Mouse (Mus musculus) thymus, postnatal 10 days (tissue): ENCODE measurements around the gene Gcc2.
"Not testable (repeated sequence)": the region's sequence is repeated elsewhere in the genome, so short reads cannot be mapped to it uniquely, and the experiment has no call there.

Experiments used
- DNase-seq, 2 experiments: peaks; one replicate each; pipeline ENCODE4 v3.0.0; 2021; ENCODE audit warnings: low spot score in 2 of 2

The Gcc2 gene

GRCm38 (mm10) chr10:58255213-58255892, at the start of gene Gcc2:
TSS of gene Gcc2 (plus strand) at chr10:58255497.
- DNase-seq, result peak; percentile 88

GRCm38 (mm10) chr10:58205986-58206385, 49.3 kb upstream of the Gcc2 start:
- DNase-seq, result no peak

GRCm38 (mm10) chr10:58206639-58207404, 48.5 kb upstream of the Gcc2 start:
- no peak for DNase-seq

- no peak for DNase-seq
These were observed 45.4 kb upstream of the Gcc2 start for GRCm38 (mm10) chr10:58209710-58210467.

GRCm38 (mm10) chr10:58210514-58210913, 44.8 kb upstream of the Gcc2 start:
- no peak for DNase-seq

- DNase-seq, result no peak
These were observed 44.1 kb upstream of the Gcc2 start for GRCm38 (mm10) chr10:58211213-58211612.

- no peak for DNase-seq
These were observed 43.1 kb upstream of the Gcc2 start for GRCm38 (mm10) chr10:58212230-58212629.

GRCm38 (mm10) chr10:58214497-58214896, 40.8 kb upstream of the Gcc2 start:
- no peak for DNase-seq

- no peak for DNase-seq
These were observed 40.4 kb upstream of the Gcc2 start for GRCm38 (mm10) chr10:58214934-58215333.

DNA sequence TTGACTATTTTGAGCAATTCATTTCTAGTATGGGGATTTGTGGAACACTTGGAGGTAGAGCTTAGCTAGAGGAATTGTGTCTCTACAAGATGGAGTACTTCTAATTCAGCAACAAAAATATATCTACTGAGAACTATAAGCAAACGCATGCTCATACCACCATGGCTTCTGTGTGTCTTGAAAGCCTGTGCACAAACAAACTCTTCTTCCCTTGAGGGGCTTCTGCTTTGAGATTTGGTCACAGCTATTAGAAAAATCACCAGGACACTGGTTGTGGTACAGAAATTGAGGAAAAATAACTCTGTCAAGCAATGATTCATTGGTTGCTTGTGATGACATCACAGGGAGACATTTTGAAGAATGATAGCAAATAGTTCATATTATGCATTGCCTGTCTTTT, 39.9 kb upstream of the Gcc2 start:
- no peak for DNase-seq

GRCm38 (mm10) chr10:58217366-58217765, 37.9 kb upstream of the Gcc2 start:
- DNase-seq, result no peak

DNA sequence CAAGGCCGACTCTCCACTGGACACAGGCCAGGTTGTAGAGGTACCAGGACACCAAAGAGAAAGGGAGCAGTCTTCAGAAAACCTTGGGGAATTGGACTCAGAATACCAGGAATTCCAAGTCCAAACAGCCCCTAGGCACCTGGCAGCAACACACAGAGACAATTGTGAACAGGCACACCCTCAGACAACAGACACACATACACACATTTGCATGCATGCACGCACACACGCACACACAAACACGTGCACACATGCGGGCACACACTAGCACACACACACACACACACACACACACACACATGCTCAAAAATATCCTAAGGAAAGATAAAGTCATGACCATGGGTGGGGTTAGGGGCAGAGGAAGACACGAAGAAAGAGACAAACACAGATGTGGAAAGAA, 34.6 kb upstream of the Gcc2 start:
- DNase-seq, result no peak

- not testable (repeated sequence) for DNase-seq
These were observed 33.7 kb upstream of the Gcc2 start for GRCm38 (mm10) chr10:58221571-58221970.

DNA sequence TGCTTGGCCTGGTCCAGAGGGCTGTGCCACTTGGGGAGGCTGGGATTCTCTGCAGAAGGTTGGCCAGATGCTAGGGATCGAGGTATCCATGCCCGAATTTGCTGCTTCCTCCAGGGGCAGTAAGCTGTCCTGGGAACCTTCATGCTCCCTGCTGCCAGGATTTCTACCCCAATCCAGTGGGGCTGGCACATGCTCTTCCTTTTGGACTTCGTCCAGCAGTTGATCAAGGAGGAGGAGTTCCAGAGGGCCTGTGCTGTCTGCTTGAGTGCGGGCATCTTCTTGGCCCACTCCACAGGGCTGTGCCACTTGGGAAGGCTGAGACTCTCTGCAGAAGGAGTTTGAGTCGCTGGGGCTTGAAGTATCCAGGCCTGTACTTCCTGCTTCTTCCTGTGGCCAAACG, 32.1 kb upstream of the Gcc2 start:
- not testable (repeated sequence) for DNase-seq

DNA sequence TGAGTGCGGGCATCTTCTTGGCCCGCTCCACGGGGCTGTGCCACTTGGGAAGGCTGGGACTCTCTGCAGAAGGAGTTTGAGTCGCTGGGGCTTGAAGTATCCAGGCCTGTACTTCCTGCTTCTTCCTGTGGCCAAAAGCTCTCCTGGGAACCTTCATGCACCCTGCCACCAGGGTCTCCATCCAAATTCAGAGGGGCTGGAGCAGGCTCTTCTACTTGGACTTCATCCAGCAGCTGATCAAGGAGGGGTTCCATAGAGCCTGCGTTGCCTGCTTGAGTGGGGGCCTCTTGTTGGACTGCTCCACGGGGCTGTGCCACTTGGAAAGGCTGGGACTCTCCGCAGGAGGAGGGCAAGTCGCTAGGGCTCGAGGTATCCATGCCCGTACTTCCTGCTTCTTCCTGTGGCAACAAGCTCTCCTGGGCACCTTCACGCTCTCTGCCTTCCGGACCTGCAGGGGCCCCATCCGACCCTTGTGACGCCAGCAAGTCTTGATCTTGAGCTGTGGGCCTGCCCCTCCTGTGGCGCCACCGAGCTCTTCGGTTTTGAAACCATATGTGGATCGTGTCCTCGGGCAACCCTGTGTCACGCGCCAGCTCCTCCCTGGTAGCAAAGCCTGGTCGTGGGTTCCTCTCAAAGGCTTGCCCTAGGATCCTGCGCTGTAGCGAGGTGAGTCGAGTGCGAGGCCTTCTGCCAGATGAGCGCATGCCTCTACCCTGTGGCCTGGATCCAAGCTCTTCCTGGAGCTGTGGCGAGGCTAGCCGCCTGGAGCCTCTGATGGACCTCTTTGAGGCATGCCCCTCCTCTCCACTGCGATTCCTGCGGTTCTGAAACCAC, 31.1 kb upstream of the Gcc2 start:
- DNase-seq, result peak; percentile 71 to 78

DNA sequence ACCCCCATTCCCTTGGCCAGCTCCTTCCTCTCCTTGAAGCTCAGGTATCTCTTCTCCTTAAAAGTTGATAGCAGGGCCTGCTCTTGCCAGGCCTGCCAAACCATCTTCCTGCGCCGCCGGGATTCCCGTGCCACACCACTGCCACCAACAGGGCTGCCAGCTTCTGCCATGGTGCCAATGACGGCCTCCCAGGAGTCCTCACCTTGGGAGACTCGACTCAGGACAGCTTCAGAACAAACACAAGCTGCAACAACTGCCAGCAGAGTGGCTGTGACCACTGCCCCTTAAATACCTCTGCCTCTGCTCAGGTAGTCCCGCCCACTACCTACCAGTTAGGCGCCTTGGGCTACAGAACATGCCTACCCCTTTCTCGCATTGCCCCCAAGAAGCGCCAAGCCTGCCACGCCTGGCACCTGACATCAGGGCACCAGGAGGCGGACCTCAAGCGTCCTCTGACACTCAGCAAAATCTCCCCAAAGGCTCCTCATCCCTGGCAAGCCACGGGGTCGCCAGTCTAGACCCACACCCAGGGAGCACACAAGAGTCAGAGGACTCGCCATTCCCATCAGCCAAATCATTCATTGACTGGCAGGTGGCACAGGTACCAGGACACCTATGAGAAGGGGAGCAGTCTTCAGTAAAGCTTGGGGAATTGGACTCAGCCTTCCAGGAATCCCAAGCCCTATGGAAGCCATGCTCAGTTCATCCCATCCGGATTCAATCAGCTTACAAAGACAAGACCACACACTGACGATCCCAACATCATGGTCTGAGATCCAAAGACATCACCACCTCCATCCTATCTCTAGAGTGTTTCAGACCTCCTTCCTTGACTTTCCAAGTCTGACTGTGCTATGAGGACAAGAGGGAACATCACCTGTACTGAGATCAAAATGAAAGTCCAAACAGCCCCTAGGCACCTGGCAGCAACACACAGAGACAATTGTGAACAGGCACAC, 30.2 kb upstream of the Gcc2 start, which contains the start of gene AW822073:
AW822073 (minus strand) TSS at position 104 of the 959 bp plus-strand sequence.
- DNase-seq, result peak; percentile 56 to 62

DNA sequence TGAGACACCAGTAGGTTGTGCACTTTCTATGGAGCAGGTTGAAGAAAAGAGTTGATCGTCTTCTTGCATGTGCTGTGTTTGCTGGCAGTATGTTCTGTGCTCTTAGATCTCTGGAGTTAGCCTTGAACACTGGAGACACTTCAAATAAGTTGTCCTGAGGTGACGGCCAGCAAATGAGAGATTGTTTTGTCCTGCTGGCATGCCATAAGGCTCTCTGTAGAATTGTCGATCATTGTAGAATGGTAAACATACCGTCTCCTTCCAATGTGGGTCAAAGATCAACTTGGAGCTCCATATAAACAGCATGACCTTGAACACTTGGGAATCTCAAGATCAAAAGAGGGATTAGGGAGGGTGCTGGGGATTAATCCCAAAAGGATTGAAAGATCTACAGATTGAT, 28.9 kb upstream of the Gcc2 start:
- not testable (repeated sequence) for DNase-seq

DNA sequence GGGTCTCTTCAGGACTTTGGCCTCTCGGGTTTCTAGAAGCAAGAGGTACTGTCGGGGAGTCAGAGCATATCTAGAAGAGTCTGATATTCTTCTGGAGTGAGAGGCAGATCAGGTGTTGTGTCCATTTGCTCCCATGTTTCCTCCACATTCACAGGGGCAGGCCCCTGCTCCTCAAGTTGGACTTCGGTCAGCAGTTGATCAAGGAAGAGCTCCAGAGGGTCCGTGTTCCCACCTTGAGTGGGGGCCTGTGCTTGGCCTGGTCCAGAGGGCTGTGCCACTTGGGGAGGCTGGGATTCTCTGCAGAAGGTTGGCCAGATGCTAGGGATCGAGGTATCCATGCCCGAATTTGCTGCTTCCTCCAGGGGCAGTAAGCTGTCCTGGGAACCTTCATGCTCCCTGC, 27.5 kb upstream of the Gcc2 start:
- DNase-seq, result peak in 1 of 2 experiments; percentile 54

- not testable (repeated sequence) for DNase-seq
These were observed 25.3 kb upstream of the Gcc2 start for GRCm38 (mm10) chr10:58230021-58230420.

GRCm38 (mm10) chr10:58231088-58231487, 24.2 kb upstream of the Gcc2 start:
- DNase-seq, result peak; percentile 60 to 66
